Mouse (Mus musculus) bone marrow macrophage, adult 2 months (primary cell): Measurements from ENCODE around the gene Dnah8.

Source experiments
- CTCF ChIP-seq: IDR thresholded peaks from 2 replicates; pipeline ENCODE4 v1.5.1; 2012; ENCODE audit warnings: low read depth, mild to moderate bottlenecking, low read length, moderate library complexity
- POLR2A ChIP-seq: IDR thresholded peaks from 2 replicates; pipeline ENCODE4 v1.6.1; 2012; ENCODE audit warnings: mild to moderate bottlenecking, low read depth, low read length, borderline replicate concordance

DNA sequence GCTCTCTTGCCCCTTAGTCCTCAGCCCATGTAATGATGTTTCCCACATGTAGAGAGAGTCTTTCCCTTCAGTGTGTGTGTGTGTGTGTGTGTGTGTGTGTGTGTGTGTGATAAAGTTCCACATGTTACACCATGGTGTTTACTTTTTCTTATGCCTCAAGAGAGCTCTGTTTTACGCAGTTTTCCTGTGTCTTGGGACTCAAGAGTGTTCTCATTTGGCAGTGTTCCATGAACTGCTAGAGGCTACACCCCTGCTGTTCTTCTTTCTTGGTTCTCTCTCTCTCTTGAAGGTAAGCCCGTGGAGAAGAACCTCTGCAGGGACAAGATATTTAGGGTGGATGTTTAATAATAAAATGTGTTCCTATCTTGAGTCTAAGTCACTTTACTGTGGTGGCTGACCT, 5.0 kb upstream of the Dnah8 start:
- TF ChIP-seq CTCF (no peak), POLR2A (no peak)
